Mouse (Mus musculus) liver, adult 10 weeks (tissue): ENCODE data around the gene Mageb2. TPM values are rescaled to one million over a fixed set of nuclear protein-coding genes. Genes with fewer than 3 reads are reported as not detected.

Experiments used
- polyA plus RNA-seq: library from polyadenylated mRNA; stranded (reverse); fragments of 350-450 nt; fragmentation: Illumina TruSeq; extraction: RNeasy Lipid Tissue Mini Kit (QIAGEN cat#74804); gene quantifications from one replicate; pipeline ENCODE4 v1.2.3, GENCODE M21; 2014; ENCODE audit warnings: low read depth, low replicate concordance

Gene Mageb2
- not detected for polyA plus RNA-seq

GRCm38 (mm10) chrX:91331390-91331789 is at the start of gene Mageb2:
Mageb2 (plus strand) TSS chrX:91331690.

Other genes starting within 250 kb of the Mageb2 start
- gene Gm5072, start 60.8 kb downstream of the Mageb2 start, polyA plus RNA-seq: not detected
- gene Gm8914, start 148.4 kb downstream of the Mageb2 start, polyA plus RNA-seq: not detected
- gene 1700084M14Rik, start 244.2 kb downstream of the Mageb2 start, polyA plus RNA-seq: not detected